Mouse (Mus musculus) cortical plate, adult 2 months (tissue): ENCODE data around the gene Bmpr1a.

ENCODE experiments used
- CTCF ChIP-seq: fragments of 200-500 bp; IDR thresholded peaks from 2 replicates; pipeline ENCODE4 v1.5.1; 2011; ENCODE audit warnings: mild to moderate bottlenecking, control low read depth, low read length; ENCODE audit not compliant: insufficient read depth; ENCODE audit errors: extremely low read depth
- POLR2A ChIP-seq: fragments of 200-500 bp; IDR thresholded peaks from 2 replicates; pipeline ENCODE4 v1.6.1; 2011; ENCODE audit warnings: mild to moderate bottlenecking, low read length, control low read depth; ENCODE audit not compliant: insufficient read depth; ENCODE audit errors: extremely low read depth

DNA sequence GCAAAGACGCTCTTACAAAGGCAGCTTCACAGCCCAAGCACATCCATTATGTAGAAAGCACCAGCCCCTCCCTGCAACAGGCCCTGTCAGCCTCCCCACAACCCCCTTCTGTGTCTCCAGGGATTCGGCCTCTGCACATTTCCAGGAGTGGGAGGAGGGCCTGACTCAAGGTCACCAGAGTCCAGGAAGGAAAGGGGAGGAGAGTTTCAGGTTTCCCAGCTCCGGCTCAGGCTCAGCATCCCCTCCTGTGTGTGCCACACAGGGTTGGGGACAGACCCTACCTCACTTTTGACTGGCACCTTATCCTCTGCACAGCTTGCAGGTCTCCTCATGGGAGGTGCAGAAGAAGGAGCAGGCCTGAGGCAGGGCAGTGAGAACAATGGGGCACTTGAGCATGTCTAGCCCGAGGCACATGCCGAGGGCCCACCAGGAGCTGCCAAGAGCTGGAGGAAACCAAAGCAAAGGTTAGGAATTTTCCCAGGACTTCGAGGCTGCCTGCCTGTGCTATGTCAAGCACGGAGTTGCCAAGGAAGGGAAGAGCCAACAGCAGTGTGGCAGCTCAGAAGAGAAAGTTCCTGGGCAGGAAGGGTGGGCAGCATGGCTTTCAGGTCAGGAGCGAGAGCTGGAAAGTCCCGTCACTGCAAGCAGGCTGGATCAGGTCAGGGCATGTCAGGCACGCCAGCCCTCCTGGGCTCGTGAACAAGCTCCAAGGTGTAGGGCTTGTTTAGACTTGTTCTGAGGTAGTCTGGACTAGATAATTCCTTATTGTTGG lies 124.4 kb downstream of the Bmpr1a start:
- TF ChIP-seq POLR2A (no peak), CTCF (no peak)
